Mouse (Mus musculus) limb, embryonic 15.5 days (tissue): ENCODE measurements around the gene Tmem235. TPM values are rescaled to one million over a fixed set of nuclear protein-coding genes. Genes with fewer than 3 reads are reported as not detected.

Experiments
- ATAC-seq: fragments of 200-750 bp; cut with Nextera tagmentation; 2 replicates; pipeline ENCODE4 v1.8.0; 2017; ENCODE audit warnings: low read depth, moderate TSS enrichment; ENCODE audit not compliant: insufficient number of reproducible peaks, low FRiP score, low TSS enrichment
- H3K27ac ChIP-seq: fragments of 300-500 bp; sonication (generic); 2 replicates; pipeline ENCODE4 v1.5.1; 2015; ENCODE audit warnings: moderate library complexity, mild to moderate bottlenecking, inconsistent platforms
- H3K27me3 ChIP-seq: fragments of 300-500 bp; sonication (generic); 2 replicates; pipeline ENCODE4 v1.6.1; 2015; ENCODE audit warnings: inconsistent platforms
- H3K36me3 ChIP-seq: fragments of 300-500 bp; sonication (generic); 2 replicates; pipeline ENCODE4 v1.6.1; 2015; ENCODE audit warnings: inconsistent platforms
- H3K4me1 ChIP-seq: fragments of 300-500 bp; sonication (generic); 2 replicates; pipeline ENCODE4 v1.6.1; 2015; ENCODE audit warnings: inconsistent platforms
- H3K4me2 ChIP-seq: fragments of 300-500 bp; sonication (generic); 2 replicates; pipeline ENCODE4 v1.6.1; 2015; ENCODE audit warnings: mild to moderate bottlenecking, inconsistent platforms
- H3K4me3 ChIP-seq: fragments of 300-500 bp; sonication (generic); 2 replicates; pipeline ENCODE4 v1.5.1; 2015; ENCODE audit warnings: mild to moderate bottlenecking, inconsistent platforms
- H3K9ac ChIP-seq: fragments of 300-500 bp; sonication (generic); 2 replicates; pipeline ENCODE4 v1.6.1; 2015; ENCODE audit warnings: inconsistent platforms
- H3K9me3 ChIP-seq: fragments of 300-500 bp; sonication (generic); 2 replicates; pipeline ENCODE4 v1.6.1; 2016; ENCODE audit warnings: inconsistent platforms
- WGBS: fragments of 180-500 bp; shearing (Covaris S2); methylation state at CpG from one replicate; pipeline ENCODE4 v1.1.7; 2015; 5-methylcytosine and 5-hydroxymethylcytosine counted together
- polyA plus RNA-seq: library from polyadenylated mRNA; unstranded; fragments of >200 nt; fragmentation: Nextera tagmentation; extraction: Ambion mirVana; gene quantifications from 2 replicates; pipeline ENCODE4 v1.2.1, GENCODE M21; 2015

The Tmem235 gene
- polyA plus RNA-seq, 1 experiment from 2014 or later, result not detected

- H3K36me3 ChIP-seq, result peaks cover 50% of the 10 kb centered on the region
- H3K4me1 ChIP-seq, result peaks cover 22% of the 10 kb centered on the region
- no peak overlapping the region for H3K4me2 ChIP-seq
- H3K27ac ChIP-seq, result no peak overlapping the region
- no peaks in the 10 kb centered on the region for H3K27me3 ChIP-seq
- WGBS, result 93% methylated on average over 3 of the region's 3 CpGs
- no peak overlapping the region for H3K4me3 ChIP-seq
- no peak overlapping the region for H3K9ac ChIP-seq
- H3K9me3 ChIP-seq, result no peaks in the 10 kb centered on the region
- no peak for ATAC-seq
These were observed 7.7 kb upstream of the Tmem235 start for GRCm38 (mm10) chr11:117852875-117853274.

- Histone ChIP-seq H3K9me3 (no peaks in the 10 kb centered on the region), H3K4me2 (no peak overlapping the region), H3K9ac (no peak overlapping the region), H3K4me1 (peaks cover 14% of the 10 kb centered on the region), H3K27me3 (no peaks in the 10 kb centered on the region; the same call in 1 of the 2 replicates), H3K36me3 (peaks cover 50% of the 10 kb centered on the region), H3K27ac (no peak overlapping the region), H3K4me3 (no peak overlapping the region)
- no peak for ATAC-seq
- WGBS, result 91% methylated on average over 9 of the region's 9 CpGs
These were observed 6.3 kb upstream of the Tmem235 start for GRCm38 (mm10) chr11:117854241-117854640.

DNA sequence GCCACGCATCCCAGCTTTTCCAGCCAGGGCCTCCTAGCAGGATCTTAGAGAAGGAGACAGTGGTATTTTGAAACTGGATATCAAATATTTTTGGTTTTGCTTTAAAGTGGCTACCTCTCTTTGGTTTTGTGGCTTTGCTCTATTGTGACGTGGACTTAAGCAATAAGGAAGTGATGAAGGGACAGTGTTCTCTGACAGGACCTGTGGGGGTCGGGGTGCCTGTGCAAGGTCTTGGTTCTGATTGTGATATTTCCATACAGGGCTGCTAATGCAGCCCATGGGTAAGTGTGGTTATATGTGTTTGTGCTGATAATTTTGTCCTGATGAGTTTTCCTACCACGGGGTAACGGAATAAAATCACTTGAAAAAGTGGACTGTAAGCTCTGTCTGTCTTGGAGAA is 5.2 kb upstream of the Tmem235 start:
- Histone ChIP-seq H3K9me3 (no peaks in the 10 kb centered on the region), H3K4me1 (peaks cover 8% of the 10 kb centered on the region), H3K36me3 (peaks cover 50% of the 10 kb centered on the region), H3K27me3 (peaks cover 8% of the 10 kb centered on the region), H3K27ac (no peak overlapping the region), H3K4me2 (no peak overlapping the region), H3K4me3 (no peak overlapping the region), H3K9ac (no peak overlapping the region)
- WGBS, result 96% methylated on average over 5 of the region's 5 CpGs
- no peak for ATAC-seq

DNA sequence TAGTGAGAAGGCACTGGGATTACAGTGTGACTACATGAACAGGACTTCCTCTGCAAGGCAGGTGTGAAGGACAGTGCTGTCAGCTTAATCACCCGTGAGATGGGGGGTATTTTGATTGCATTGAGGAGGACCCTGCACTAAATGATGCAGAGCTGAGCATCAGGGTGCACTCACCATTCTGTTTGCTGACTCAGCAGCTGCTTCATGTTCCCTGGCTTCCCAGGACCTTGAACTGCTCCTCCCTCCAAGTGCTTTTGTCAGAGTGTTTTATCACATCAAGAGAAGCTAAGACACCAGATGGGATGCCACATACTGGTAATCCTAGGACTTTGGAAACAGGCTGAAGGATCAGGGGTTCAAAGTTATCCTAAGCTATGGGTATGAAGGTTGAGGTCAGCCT is 4.6 kb upstream of the Tmem235 start:
- H3K27me3 ChIP-seq, result peaks cover 14% of the 10 kb centered on the region
- ATAC-seq, result no peak
- H3K4me1 ChIP-seq, result peaks cover 10% of the 10 kb centered on the region
- no peak overlapping the region for H3K4me3 ChIP-seq
- H3K4me2 ChIP-seq, result no peak overlapping the region
- no peak overlapping the region for H3K9ac ChIP-seq
- H3K36me3 ChIP-seq, result peaks cover 50% of the 10 kb centered on the region
- WGBS, result 88% methylated on average over 1 of the region's 1 CpGs
- no peaks in the 10 kb centered on the region for H3K9me3 ChIP-seq
- no peak overlapping the region for H3K27ac ChIP-seq

- Histone ChIP-seq H3K9me3 (no peaks in the 10 kb centered on the region), H3K4me3 (no peak overlapping the region), H3K9ac (no peak overlapping the region), H3K4me2 (no peak overlapping the region), H3K27me3 (peaks cover 29% of the 10 kb centered on the region), H3K27ac (no peak overlapping the region), H3K36me3 (peaks cover 48% of the 10 kb centered on the region), H3K4me1 (peaks cover 10% of the 10 kb centered on the region)
- WGBS, result 94% methylated on average over 10 of the region's 10 CpGs
- no peak for ATAC-seq
These were observed 3.1 kb upstream of the Tmem235 start for GRCm38 (mm10) chr11:117857462-117857861.

DNA sequence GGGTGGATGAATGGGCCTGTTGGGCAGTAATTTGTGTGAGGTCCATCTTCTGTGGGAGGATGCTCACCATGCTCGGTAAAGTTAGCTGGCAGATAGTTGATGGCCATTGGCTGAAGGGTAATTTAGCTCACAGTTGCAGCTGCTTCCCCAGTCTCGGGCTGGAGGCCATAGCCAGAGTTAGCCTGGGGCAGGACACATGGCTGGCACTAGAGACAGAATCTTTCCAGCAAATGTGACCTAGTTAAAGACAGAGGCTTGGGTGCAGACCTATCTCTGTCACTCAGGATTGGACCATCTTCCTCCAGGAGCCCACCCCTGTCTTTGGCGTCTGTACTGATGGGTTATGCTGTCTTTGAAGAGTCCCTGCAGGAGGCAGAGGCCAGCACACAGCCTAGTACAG is 2.2 kb upstream of the Tmem235 start:
- no peak for ATAC-seq
- Histone ChIP-seq H3K9ac (no peak overlapping the region), H3K27me3 (peaks cover 36% of the 10 kb centered on the region)

GRCm38 (mm10) chr11:117863174-117863856 is 2.8 kb downstream of the Tmem235 start:
- no peak for ATAC-seq
- H3K4me3 ChIP-seq, result no peak overlapping the region
- H3K9ac ChIP-seq, result no peak overlapping the region
- 35% methylated on average over 11 of the region's 11 CpGs for WGBS
- no peak overlapping the region for H3K4me2 ChIP-seq
- H3K27me3 ChIP-seq, result peaks cover 43% of the 10 kb centered on the region
- H3K4me1 ChIP-seq, result peaks cover 10% of the 10 kb centered on the region
- no peak overlapping the region for H3K27ac ChIP-seq
- no peaks in the 10 kb centered on the region for H3K36me3 ChIP-seq
- no peaks in the 10 kb centered on the region for H3K9me3 ChIP-seq

More for the DNA sequence above, 2.2 kb upstream of the Tmem235 start:
- no peak overlapping the region for H3K4me2 ChIP-seq
- no peak overlapping the region for H3K4me3 ChIP-seq
- peaks cover 10% of the 10 kb centered on the region for H3K4me1 ChIP-seq
- no peaks in the 10 kb centered on the region for H3K9me3 ChIP-seq
- no peak overlapping the region for H3K27ac ChIP-seq
- 46% methylated on average over 3 of the region's 3 CpGs for whole genome bisulfite sequencing
- peaks cover 39% of the 10 kb centered on the region for H3K36me3 ChIP-seq

DNA sequence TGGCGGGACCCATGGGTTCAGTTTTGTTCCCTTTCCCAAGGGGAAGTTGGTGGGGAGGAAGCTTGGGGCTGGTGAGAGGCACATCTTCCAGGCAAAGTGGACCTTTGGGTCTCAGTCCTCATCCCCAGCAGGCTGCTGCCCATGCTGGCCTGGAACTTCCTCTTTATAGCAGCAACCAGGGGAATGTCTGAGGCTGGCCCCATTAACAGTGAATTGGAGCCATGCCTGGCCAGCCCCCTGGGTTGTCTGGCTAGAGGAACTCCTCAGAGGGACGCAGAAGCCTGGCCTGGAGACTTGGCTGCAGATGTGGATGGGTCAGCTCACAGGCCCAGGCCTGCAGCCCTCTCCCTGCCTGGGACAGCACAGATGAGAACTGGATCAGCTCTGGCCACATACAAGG is 4.3 kb downstream of the Tmem235 start:
- H3K4me1 ChIP-seq, result peaks cover 9% of the 10 kb centered on the region
- no peak overlapping the region for H3K9ac ChIP-seq
- WGBS, result 55% methylated on average over 2 of the region's 2 CpGs
- H3K27ac ChIP-seq, result no peak overlapping the region
- peaks cover 40% of the 10 kb centered on the region for H3K27me3 ChIP-seq
- H3K4me2 ChIP-seq, result no peak overlapping the region
- H3K4me3 ChIP-seq, result no peak overlapping the region
- ATAC-seq, result no peak
- no peaks in the 10 kb centered on the region for H3K36me3 ChIP-seq
- H3K9me3 ChIP-seq, result no peaks in the 10 kb centered on the region

DNA sequence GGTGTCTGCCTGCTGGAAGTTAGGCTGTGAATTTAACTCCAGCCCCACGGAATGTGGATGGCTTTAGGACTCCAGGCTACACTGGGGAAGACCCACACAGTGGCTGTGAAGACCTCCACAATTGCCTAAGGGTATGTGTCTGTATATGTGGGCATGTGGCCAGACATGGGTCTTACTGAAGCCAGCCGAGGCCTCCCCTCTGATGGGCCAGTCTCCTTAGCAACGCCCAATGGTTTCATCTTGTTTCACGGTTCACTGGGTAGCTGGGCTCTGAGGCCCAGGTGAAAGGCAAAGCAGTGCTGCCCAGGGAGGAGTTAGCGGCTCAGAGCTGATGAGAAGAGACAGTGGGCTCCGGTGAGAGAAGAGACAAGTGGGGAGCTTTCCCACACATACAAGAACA is 5.4 kb downstream of the Tmem235 start:
- Histone ChIP-seq H3K27me3 (peaks cover 28% of the 10 kb centered on the region), H3K4me2 (no peak overlapping the region), H3K4me3 (no peak overlapping the region), H3K27ac (no peak overlapping the region), H3K9me3 (no peaks in the 10 kb centered on the region), H3K4me1 (peaks cover 6% of the 10 kb centered on the region), H3K9ac (no peak overlapping the region), H3K36me3 (no peaks in the 10 kb centered on the region)
- no peak for ATAC-seq
- WGBS, result 40% methylated on average over 6 of the region's 6 CpGs

GRCm38 (mm10) chr11:117870688-117871365 is 10.3 kb downstream of the Tmem235 start:
- H3K9me3 ChIP-seq, result no peaks in the 10 kb centered on the region
- WGBS, result 35% methylated on average over 12 of the region's 12 CpGs
- H3K4me2 ChIP-seq, result no peak overlapping the region
- H3K9ac ChIP-seq, result no peak overlapping the region
- no peak overlapping the region for H3K27ac ChIP-seq
- ATAC-seq, result no peak
- H3K4me3 ChIP-seq, result no peak overlapping the region
- no peaks in the 10 kb centered on the region for H3K27me3 ChIP-seq
- H3K4me1 ChIP-seq, result peaks cover 26% of the 10 kb centered on the region
- H3K36me3 ChIP-seq, result no peaks in the 10 kb centered on the region

DNA sequence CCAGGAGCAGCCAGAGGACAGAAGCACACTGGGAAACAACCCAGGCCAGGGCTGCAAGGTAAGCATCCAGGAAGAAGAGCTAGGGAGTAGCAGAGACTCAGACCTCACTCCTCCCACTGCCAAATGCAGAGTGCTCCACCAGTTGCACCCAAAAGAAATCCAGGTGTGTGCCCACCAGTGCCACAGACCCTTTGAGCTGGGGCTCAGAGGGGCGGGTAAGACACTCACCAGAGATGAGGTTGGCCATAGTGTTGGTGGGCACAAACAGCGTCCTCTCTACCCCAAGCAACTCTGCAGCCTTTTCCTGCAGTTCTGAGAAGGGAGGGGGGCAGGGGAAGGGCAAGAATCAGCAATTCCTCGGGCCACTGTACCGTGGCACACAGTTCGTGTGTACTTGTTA is 10.8 kb downstream of the Tmem235 start:
- WGBS, result 61% methylated on average over 5 of the region's 5 CpGs
- Histone ChIP-seq H3K9ac (no peak overlapping the region), H3K9me3 (no peaks in the 10 kb centered on the region), H3K27ac (no peak overlapping the region), H3K27me3 (no peaks in the 10 kb centered on the region), H3K36me3 (no peaks in the 10 kb centered on the region), H3K4me2 (no peak overlapping the region), H3K4me3 (no peak overlapping the region), H3K4me1 (peaks cover 26% of the 10 kb centered on the region)
- no peak for ATAC-seq

GRCm38 (mm10) chr11:117871911-117872584 is 11.5 kb downstream of the Tmem235 start:
- 57% methylated on average over 12 of the region's 12 CpGs for WGBS
- H3K36me3 ChIP-seq, result no peaks in the 10 kb centered on the region
- no peaks in the 10 kb centered on the region for H3K9me3 ChIP-seq
- no peak overlapping the region for H3K4me3 ChIP-seq
- peak overlapping the region; percentile 96; the same call in 1 of the 2 replicates for H3K4me2 ChIP-seq
- no peak overlapping the region for H3K9ac ChIP-seq
- no peaks in the 10 kb centered on the region for H3K27me3 ChIP-seq
- peaks cover 26% of the 10 kb centered on the region for H3K4me1 ChIP-seq
- H3K27ac ChIP-seq, result no peak overlapping the region
- ATAC-seq, result no peak
